Mouse (Mus musculus) right cerebral cortex, adult 18-20 months (tissue): ENCODE results near the gene Rbm4b.

Experiments
- DNase-seq: peaks from one replicate; pipeline ENCODE4 v3.0.0; 2022; ENCODE audit warnings: mixed read lengths

The Rbm4b gene

DNA sequence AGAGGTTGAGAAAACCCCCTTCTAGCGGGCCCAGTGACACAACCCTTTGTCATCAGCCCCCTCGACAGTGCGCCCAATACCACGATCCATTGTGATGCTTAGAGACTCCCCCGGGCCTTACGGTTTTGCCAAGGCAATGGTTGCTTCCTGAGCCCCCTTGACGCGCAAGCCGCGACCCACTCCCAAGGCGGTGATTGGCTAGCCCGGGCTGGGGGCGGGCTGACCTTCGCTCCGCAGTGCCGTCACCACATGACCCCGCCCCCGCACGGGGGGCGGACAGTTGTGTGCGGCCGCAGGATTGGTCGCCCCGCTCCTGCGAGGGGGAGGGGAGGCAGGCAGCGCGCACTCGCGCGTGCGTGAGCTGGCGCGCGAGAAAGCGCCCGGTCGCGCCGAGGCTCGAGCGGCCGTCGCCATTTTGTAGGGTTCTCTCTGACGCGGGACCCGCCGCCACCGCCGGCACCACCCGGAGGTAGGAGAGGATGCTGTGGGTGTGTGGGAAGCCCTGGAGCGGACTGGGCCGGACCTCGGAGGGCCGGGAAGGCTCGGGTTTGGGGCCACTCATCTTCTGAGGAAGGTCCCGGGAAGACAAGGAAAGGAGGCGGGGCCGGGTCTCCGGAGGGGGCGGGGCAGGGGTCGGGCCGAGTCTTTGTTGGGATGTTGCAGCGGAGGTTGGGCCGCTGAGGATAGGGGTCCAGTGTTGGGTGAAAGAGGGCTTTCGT is at the start of gene Rbm4b:
Rbm4b (plus strand) TSS at position 305 of the 719 bp plus-strand sequence.
- peak; percentile 97 for DNase-seq

DNA sequence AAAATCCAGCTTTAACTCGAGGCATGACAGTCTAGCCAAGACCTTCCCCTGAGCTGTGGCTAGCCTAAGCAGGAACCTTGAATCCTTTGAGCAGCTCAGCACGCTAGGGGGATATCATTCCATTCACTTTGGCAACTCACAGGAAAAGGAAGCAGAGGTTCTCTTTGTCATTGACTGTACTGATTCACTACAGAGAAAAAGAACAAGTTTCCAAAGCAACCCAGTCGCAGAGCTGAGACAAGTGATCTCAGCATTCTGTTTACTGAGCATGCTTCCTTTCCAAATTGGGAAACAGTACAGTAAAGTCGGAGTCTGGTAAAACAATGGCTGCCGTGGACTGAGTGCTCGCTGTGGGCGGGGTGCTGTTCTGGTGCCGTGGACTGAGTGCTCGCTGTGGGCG is 47.5 kb upstream of the Rbm4b start:
- DNase-seq: no peak

GRCm38 (mm10) chr19:4711098-4711600 is 45.1 kb upstream of the Rbm4b start, which contains the start of gene Sptbn2:
TSS of gene Sptbn2 (plus strand) at chr19:4711167.
- peak; percentile 92 for DNase-seq

GRCm38 (mm10) chr19:4711601-4712155 is 44.6 kb upstream of the Rbm4b start:
- DNase-seq: peak; percentile 21

DNA sequence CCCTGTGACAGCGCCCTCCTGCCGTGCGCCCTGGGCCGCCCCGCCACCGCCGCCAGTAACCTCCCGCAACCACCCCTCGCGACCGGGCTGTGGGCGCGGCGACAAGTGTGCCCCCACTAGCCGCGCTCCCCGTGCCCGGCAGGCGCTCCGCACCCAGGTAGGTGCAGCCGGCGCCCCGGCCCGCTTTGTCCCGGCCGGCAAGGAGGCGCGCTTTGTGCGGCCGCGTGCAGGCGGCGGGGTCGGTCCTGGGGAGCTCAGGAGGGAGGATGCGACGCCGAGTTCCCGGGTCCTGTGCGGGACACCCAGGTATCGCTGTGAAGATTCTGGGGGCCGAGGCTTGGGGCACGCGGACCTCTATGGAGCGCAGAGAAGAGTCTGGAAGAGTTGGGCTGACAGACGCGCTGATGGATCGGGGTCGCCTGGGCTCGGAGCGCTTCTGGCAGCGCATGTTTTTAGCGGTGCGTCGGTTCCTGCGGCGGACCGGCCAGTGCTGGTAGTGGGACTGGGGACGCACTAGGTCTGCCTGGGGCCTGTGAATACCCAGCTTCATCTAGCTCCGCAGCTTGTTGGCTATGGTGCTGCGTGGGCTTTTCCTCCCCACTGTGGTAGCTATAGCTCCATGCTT is 44.0 kb upstream of the Rbm4b start:
- DNase-seq: no peak

- no peak for DNase-seq
These were observed 43.3 kb upstream of the Rbm4b start for GRCm38 (mm10) chr19:4712781-4713526.

DNA sequence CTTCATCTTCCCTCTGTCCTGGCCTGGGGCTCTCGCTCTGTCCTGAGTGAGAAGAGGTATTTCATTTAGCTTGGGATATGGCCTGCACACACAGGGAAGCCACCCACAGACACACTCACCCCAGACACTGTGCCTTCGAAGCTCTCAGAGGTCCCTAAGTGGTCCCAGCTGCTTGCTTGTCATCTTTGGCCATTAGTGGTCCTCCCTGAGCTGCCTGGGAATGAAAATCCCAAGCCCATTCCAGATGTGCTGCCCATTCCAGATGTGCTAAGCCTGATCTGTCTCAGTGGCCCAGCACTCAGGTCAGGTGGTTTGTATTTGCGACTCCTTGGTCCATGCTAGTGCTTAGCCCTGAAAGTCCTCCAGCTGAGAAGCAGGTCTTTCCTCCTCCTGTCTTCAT is 42.4 kb upstream of the Rbm4b start:
- DNase-seq: no peak

DNA sequence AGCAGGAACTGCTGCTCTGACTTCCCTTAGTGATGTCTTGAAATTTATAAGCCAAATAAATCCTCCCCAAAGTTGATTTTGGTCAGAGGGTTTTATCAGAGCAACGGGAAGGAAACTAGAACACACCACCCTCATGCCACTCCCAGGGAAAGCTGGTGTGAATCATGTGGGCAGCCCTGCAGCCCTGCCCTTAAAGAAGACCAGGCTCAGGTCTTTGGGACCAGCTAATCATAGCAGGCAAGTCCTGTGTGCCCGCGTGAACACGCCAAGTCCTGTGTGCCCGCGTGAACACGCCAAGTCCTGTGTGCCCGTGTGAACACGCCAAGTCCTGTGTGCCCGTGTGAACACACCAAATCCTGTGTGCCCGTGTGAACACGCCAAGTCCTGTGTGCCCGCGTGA is 39.5 kb upstream of the Rbm4b start:
- no peak for DNase-seq

GRCm38 (mm10) chr19:4717281-4717680 is 39.0 kb upstream of the Rbm4b start:
- DNase-seq: no peak

DNA sequence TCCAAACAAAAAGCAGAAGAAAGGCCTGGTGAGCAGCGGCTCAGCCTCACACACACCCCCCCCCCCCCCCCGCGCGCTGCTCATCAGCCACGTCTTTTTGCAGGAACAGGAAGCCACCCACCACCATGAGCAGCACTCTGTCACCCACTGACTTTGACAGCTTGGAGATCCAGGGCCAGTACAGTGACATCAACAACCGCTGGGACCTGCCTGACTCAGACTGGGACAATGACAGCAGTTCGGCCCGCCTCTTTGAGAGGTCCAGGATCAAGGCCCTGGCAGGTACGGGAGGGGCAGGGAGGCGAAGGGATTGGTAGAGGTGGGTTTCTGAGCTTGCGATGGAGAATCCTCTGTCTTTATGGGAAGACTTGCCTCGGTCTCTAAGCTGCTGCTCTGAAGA is 37.6 kb upstream of the Rbm4b start:
- DNase-seq: peak; percentile 68

DNA sequence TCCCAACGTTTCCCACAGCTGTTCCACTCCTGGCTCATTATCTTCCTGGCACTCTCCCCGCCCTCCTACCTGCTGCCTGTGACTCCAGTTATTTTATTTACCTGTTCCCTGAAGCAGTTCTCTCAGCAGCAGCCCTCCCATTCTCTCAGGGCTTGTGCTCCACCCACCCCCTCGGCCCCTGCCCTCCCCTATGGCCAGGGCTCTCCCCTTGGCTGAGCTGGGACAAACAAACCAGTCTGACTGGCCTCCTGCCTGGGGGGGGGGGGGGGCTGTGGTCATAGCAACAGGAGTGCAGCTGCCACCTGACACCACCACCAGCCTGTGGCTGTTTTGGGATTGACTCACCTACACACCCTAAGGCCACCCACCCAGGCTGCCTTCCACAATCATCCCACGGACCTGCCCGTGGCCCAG is 36.9 kb upstream of the Rbm4b start:
- no peak for DNase-seq

DNA sequence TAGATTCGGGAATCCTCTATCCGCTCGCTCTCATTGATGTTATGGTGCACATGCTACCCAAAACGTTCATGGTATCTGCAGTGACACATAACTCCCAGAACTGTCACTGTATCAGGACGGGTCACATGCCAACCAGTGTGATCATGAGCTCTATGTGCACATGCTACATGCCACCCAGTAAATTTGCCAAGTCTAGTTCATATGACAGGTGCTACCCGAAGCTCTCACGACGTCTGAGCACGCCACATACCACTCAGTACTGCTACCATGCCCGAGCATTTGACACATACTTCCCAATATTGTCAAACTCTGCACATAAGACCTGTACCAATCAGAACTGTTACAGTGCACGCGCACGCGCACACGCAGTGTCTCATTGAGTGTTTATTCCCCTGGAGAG is 36.2 kb upstream of the Rbm4b start:
- DNase-seq: no peak

DNA sequence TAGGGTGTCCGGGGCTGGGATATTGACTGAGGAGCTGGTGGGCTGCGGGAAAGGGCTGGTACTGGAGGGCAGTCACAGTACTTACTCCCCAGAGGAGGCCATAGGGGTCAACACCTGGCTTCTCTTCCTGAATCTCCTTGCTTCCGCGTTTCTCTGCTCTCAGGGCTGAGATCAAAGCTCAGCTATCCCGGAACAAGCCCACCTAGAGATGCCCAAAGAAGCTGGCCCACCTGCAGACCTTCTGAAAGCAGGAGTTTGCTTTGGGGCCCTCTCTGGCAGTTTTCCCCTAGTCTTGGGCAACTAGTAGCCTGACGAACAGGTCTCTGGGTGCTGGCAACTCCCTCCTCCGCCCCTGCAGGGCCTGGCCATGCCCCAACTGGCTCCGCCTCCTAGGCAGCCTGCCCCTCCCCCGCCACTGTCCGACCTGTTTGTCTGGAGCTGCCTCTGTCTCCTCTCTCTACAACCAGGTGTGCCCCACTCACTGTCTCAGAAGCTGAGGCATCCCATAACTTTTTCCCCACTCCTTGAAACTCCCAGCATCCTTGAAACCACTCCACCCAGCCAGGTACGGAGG is 35.5 kb upstream of the Rbm4b start:
- DNase-seq: no peak

DNA sequence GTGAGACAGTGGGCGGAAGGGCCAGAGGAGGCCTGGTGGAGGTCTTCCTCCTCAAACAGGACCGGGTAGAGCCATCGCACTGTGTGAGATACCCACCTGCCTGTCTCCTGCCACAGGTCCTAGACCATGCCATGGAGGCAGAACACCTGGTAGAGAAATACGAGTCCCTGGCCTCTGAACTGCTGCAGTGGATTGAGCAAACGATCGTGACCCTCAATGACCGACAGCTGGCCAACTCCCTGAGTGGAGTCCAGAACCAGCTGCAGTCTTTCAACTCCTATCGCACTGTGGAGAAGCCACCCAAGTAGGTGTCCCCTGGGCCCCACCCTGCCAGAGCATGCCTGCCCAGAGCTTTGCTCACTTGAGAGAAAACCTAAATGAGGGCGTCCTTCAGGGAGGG is 27.1 kb upstream of the Rbm4b start:
- no peak for DNase-seq

DNA sequence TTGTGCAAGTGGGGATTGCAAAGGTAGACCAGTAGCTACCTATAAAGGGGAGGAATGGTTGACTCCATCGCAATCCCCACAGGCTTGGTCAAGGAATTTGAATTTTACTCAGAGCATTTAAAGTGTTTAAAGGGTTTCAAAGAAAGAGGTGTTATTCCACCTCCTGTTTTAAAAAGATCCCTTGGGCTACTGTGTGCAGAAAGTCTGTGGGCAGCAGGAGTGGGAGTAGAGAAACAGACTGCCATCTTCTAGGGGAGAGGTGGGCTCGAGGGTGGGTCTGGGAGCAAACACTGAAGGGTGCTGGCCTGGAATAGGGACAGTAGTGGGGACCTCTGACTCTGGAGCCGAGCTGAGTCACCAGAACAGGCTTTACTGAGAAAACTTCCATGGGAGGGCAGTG is 23.2 kb upstream of the Rbm4b start:
- DNase-seq: no peak

DNA sequence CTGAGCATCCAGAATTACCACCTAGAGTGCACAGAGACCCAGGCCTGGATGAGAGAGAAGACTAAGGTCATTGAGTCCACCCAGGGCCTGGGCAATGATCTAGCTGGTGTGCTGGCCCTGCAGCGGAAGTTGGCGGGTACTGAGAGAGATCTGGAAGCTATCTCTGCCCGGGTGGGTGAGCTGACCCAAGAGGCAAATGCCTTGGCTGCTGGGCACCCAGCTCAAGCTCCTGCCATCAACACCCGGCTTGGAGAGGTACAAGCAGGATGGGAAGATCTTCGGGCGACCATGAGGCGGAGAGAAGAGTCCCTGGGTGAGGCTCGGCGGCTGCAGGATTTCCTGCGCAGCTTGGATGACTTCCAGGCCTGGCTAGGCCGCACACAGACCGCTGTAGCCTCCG is 18.4 kb upstream of the Rbm4b start:
- DNase-seq: no peak

- no peak for DNase-seq
These were observed 17.2 kb upstream of the Rbm4b start for GRCm38 (mm10) chr19:4739053-4739452.

- DNase-seq: no peak
These were observed 16.5 kb upstream of the Rbm4b start for GRCm38 (mm10) chr19:4739762-4740161.

DNA sequence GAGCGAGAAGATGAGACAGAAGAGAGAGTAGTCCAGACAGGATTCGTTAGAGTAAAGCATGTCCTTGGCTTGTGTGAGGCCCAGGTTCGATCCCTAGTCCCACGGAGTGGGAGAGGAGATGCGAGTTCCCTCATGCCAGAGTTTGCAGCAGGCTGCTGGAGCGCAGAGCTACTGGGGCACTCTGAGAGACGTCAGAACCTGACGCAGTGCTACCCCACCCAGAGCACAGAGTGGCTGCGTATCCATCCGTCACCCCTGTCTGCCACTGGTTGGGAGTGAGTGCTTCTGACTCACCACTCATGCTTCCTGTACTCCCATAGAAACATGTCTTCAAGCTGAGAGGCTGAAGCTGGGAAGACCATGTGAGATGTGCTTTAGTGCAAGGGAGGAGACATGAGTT is 14.8 kb upstream of the Rbm4b start:
- DNase-seq: no peak

- DNase-seq: no peak
These were observed 14.1 kb upstream of the Rbm4b start for GRCm38 (mm10) chr19:4742229-4742628.

DNA sequence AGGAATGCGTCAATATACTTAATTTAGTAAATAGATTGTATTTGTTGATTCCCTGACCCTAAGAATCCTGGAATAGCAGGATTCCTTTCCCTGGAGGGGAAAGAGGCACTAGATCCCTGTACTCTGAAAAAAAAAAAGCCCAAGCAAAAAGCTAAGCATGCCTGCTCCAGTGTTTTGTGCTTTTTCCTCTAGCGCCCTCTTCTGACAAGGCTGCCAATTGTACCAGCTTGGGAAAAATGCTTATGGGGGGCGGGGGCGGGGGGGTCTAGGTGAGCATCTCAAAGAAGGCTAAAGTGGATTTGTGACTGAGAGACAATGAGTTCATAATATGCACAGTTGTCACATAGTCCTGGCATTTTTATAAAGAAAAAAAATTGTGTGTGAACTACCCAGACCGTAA is 12.8 kb upstream of the Rbm4b start:
- DNase-seq: no peak

DNA sequence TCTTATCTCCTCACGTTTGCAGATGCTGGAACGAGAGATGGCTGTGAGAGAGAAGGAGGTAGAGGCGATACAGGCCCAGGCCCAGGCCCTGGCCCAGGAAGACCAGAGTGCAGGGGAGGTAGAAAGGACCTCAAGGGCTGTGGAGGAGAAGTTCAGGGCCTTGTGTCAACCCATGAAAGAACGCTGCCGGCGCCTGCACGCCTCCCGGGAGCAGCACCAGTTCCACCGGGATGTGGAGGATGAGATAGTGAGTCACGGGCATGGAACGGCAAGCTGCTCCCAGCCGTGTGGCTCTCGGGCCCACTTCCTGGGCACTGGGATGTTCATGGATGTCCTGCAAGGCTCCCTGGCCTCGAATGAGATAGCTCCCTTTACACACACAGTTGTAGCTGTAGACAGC is 12.3 kb upstream of the Rbm4b start:
- DNase-seq: no peak

DNA sequence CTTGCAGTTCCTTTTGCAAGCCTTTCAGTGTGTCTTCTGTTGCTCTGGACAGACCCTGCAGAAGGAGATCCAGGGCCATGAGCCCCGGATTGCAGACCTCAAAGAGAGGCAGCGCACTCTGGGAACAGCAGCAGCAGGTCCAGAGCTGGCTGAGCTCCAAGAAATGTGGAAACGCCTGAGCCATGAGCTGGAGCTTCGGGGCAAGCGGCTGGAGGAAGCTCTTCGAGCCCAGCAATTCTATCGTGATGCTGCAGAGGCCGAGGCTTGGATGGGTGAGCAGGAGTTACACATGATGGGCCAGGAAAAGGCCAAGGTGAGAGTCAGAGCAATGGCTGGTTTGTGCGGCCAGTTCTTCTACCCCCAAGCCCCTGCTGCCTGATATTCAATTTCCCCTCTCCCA is 11.2 kb upstream of the Rbm4b start:
- no peak for DNase-seq
